Mouse (Mus musculus) CD4-positive, CD25-positive, alpha-beta regulatory T cell, adult 4 months (primary cell): Measurements from ENCODE around the gene Ppp1r9a. TPM values are rescaled to one million over a fixed set of nuclear protein-coding genes. Genes with fewer than 3 reads are reported as not detected.
"Not testable (repeated sequence)": the region's sequence is repeated elsewhere in the genome, so short reads cannot be mapped to it uniquely, and the experiment has no call there.

Experiments
- ATAC-seq: one replicate; pipeline ENCODE4 v1.8.0; 2017
- polyA plus RNA-seq, 2 experiments: library from polyadenylated mRNA; unstranded; fragments of 100-300 nt; shearing (Covaris generic); gene quantifications; one replicate each; pipeline ENCODE4 v1.2.1; 2017

The Ppp1r9a gene
- polyA plus RNA-seq = under 1 TPM in 1 of 2 experiments, not detected in 1; 0.04 TPM

- ATAC-seq = no peak
Measured at GRCm38 (mm10) chr6:4902674-4903324, at the start of gene Ppp1r9a. Ppp1r9a (plus strand) TSS chr6:4902917.

GRCm38 (mm10) chr6:4855236-4855635 is 47.5 kb upstream of the Ppp1r9a start:
- no peak for ATAC-seq

GRCm38 (mm10) chr6:4856919-4857318 is 45.8 kb upstream of the Ppp1r9a start:
- no peak for ATAC-seq

GRCm38 (mm10) chr6:4884316-4884715 is 18.4 kb upstream of the Ppp1r9a start:
- ATAC-seq = no peak

- no peak for ATAC-seq
Measured at GRCm38 (mm10) chr6:4889544-4889943, 13.2 kb upstream of the Ppp1r9a start.

- no peak for ATAC-seq
Measured at GRCm38 (mm10) chr6:4892417-4892816, 10.3 kb upstream of the Ppp1r9a start.

GRCm38 (mm10) chr6:4893312-4893711 is 9.4 kb upstream of the Ppp1r9a start:
- ATAC-seq = not testable (repeated sequence)

GRCm38 (mm10) chr6:4899906-4900305 is 2.8 kb upstream of the Ppp1r9a start:
- ATAC-seq = no peak

GRCm38 (mm10) chr6:4903325-4904054 is 773 bp downstream of the Ppp1r9a start:
- no peak for ATAC-seq

GRCm38 (mm10) chr6:4904055-4904450 is 1.3 kb downstream of the Ppp1r9a start:
- no peak for ATAC-seq

- ATAC-seq = no peak
Measured at GRCm38 (mm10) chr6:4910042-4910634, 7.4 kb downstream of the Ppp1r9a start.

- no peak for ATAC-seq
Measured at GRCm38 (mm10) chr6:4918470-4918869, 15.8 kb downstream of the Ppp1r9a start.

- ATAC-seq = not testable (repeated sequence)
Measured at GRCm38 (mm10) chr6:4923791-4924190, 21.1 kb downstream of the Ppp1r9a start.

GRCm38 (mm10) chr6:4925966-4926687 is 23.4 kb downstream of the Ppp1r9a start:
- ATAC-seq = no peak

GRCm38 (mm10) chr6:4930321-4930720 is 27.6 kb downstream of the Ppp1r9a start:
- no peak for ATAC-seq

- no peak for ATAC-seq
Measured at GRCm38 (mm10) chr6:4938901-4939300, 36.2 kb downstream of the Ppp1r9a start.

- no peak for ATAC-seq
Measured at GRCm38 (mm10) chr6:4940086-4940485, 37.4 kb downstream of the Ppp1r9a start.

- no peak for ATAC-seq
Measured at GRCm38 (mm10) chr6:4940639-4941038, 37.9 kb downstream of the Ppp1r9a start.

GRCm38 (mm10) chr6:4943821-4944220 is 41.1 kb downstream of the Ppp1r9a start:
- no peak for ATAC-seq

GRCm38 (mm10) chr6:4948056-4948455 is 45.3 kb downstream of the Ppp1r9a start:
- no peak for ATAC-seq

- no peak for ATAC-seq
Measured at GRCm38 (mm10) chr6:4949701-4950100, 47.0 kb downstream of the Ppp1r9a start.

GRCm38 (mm10) chr6:4953028-4953719 is 50.5 kb downstream of the Ppp1r9a start:
- ATAC-seq = no peak
